Mouse (Mus musculus) MEL (cell line): ENCODE results near the gene Shroom1. TPM values are rescaled to one million over a fixed set of nuclear protein-coding genes. Genes with fewer than 3 reads are reported as not detected.

ENCODE experiments used
- DNase-seq: peaks from one replicate; pipeline ENCODE4 v3.0.0; 2011; ENCODE audit warnings: low read depth, low spot score
- H3K27ac ChIP-seq: 2 replicates; pipeline ENCODE4 v1.5.1; 2012; ENCODE audit warnings: low read depth, mild to moderate bottlenecking, control low read depth, low read length, moderate library complexity; ENCODE audit not compliant: control insufficient read depth
- H3K27me3 ChIP-seq, 2 experiments: fragments of 150-350 bp in 1 of 2; sonication (generic) in 1 of 2; 2 replicates each; pipeline ENCODE4 v1.6.1; 2012; ENCODE audit warnings: low read length in 2 of 2, mild to moderate bottlenecking in 2 of 2, improper control_type of control experiment in 1 of 2, moderate library complexity in 1 of 2; ENCODE audit not compliant: insufficient read depth in 2 of 2, control insufficient read depth in 1 of 2
- H3K36me3 ChIP-seq, 2 experiments: 2 replicates each; pipeline ENCODE4 v1.6.1; 2012 to 2014; ENCODE audit warnings: low read length in 2 of 2, improper control_type of control experiment in 1 of 2, inconsistent platforms in 1 of 2, mild to moderate bottlenecking in 1 of 2; ENCODE audit not compliant: insufficient read depth in 2 of 2, control insufficient read depth in 1 of 2
- H3K4me1 ChIP-seq, 2 experiments: fragments of 150-350 bp in 1 of 2; sonication (generic) in 1 of 2; 2 replicates each; pipeline ENCODE4 v1.6.1; 2012; ENCODE audit warnings: low read length in 2 of 2, improper control_type of control experiment in 1 of 2, mild to moderate bottlenecking in 1 of 2; ENCODE audit not compliant: insufficient read depth in 2 of 2, control insufficient read depth in 1 of 2
- H3K4me3 ChIP-seq, 2 experiments: fragments of 150-350 bp in 1 of 2; sonication (generic) in 1 of 2; 2 replicates each; pipeline ENCODE4 v1.5.1; 2012; ENCODE audit warnings: low read depth in 2 of 2, low read length in 2 of 2, mild to moderate bottlenecking in 2 of 2, moderate library complexity in 2 of 2, control low read depth in 1 of 2, improper control_type of control experiment in 1 of 2; ENCODE audit not compliant: control insufficient read depth in 1 of 2, insufficient read depth in 1 of 2
- H3K79me2 ChIP-seq: 2 replicates; pipeline ENCODE4 v1.6.1; 2012; ENCODE audit warnings: mild to moderate bottlenecking, low read length, moderate library complexity; ENCODE audit not compliant: control insufficient read depth, poor library complexity, insufficient read depth
- H3K9ac ChIP-seq: 2 replicates; pipeline ENCODE4 v1.6.1; 2012; ENCODE audit warnings: low read depth, mild to moderate bottlenecking, control low read depth, low read length, moderate library complexity; ENCODE audit not compliant: control insufficient read depth, poor library complexity, severe bottlenecking
- H3K9me3 ChIP-seq: fragments of 150-350 bp; sonication (generic); replicated peaks from 2 replicates; pipeline ENCODE4 v1.6.1; 2012; ENCODE audit warnings: mild to moderate bottlenecking, low read length, improper control_type of control experiment, moderate library complexity; ENCODE audit not compliant: insufficient read depth
- E2F4 ChIP-seq: IDR thresholded peaks from 2 replicates; pipeline ENCODE4 v1.6.1; 2011; ENCODE audit warnings: low read depth, low read length, improper control_type of control experiment, borderline replicate concordance
- ELF1 ChIP-seq: IDR thresholded peaks from 2 replicates; pipeline ENCODE4 v1.6.1; 2014; ENCODE audit warnings: low read depth, mild to moderate bottlenecking, inconsistent platforms, low read length, improper control_type of control experiment, moderate library complexity
- EP300 ChIP-seq, 2 experiments: IDR thresholded peaks; 2 replicates each; pipeline ENCODE4 v1.6.1; 2011; ENCODE audit warnings: improper control_type of control experiment in 2 of 2, low read length in 2 of 2, low read depth in 1 of 2, mild to moderate bottlenecking in 1 of 2
- GABPA ChIP-seq: IDR thresholded peaks from 2 replicates; pipeline ENCODE4 v1.6.1; 2012; ENCODE audit warnings: low read depth, mild to moderate bottlenecking, inconsistent platforms, low read length, improper control_type of control experiment, moderate library complexity
- KAT2A ChIP-seq: conservative IDR thresholded peaks from 2 replicates; pipeline ENCODE4 v1.6.1; 2012; ENCODE audit warnings: low read depth, low read length, improper control_type of control experiment, inconsistent platforms
- MAZ ChIP-seq: IDR thresholded peaks from 2 replicates; pipeline ENCODE4 v1.6.1; 2012; ENCODE audit warnings: low read depth, mild to moderate bottlenecking, inconsistent platforms, low read length, improper control_type of control experiment
- MEF2A ChIP-seq: IDR thresholded peaks from 2 replicates; pipeline ENCODE4 v1.6.1; 2014; ENCODE audit warnings: low read depth, mild to moderate bottlenecking, inconsistent platforms, low read length, improper control_type of control experiment; ENCODE audit not compliant: poor library complexity, insufficient replicate concordance, severe bottlenecking; ENCODE audit errors: extremely low read depth
- MXI1 ChIP-seq: IDR thresholded peaks from 2 replicates; pipeline ENCODE4 v1.6.1; 2011; ENCODE audit warnings: mild to moderate bottlenecking, low read depth, low read length, improper control_type of control experiment
- NRF1 ChIP-seq: IDR thresholded peaks from 2 replicates; pipeline ENCODE4 v1.6.1; 2014; ENCODE audit warnings: low read depth, mild to moderate bottlenecking, inconsistent platforms, low read length, improper control_type of control experiment, moderate library complexity; ENCODE audit not compliant: poor library complexity, insufficient read depth, severe bottlenecking
- POLR2A ChIP-seq, 2 experiments: IDR thresholded peaks; 2 replicates each; pipeline ENCODE4 v1.6.1; 2011 to 2012; ENCODE audit warnings: low read length in 2 of 2, mild to moderate bottlenecking in 2 of 2, control low read depth in 1 of 2, improper control_type of control experiment in 1 of 2, low read depth in 1 of 2, moderate library complexity in 1 of 2; ENCODE audit not compliant: control insufficient read depth in 1 of 2, insufficient read depth in 1 of 2, poor library complexity in 1 of 2
- POLR2AphosphoS2 ChIP-seq: IDR thresholded peaks from 2 replicates; pipeline ENCODE4 v1.6.1; 2011; ENCODE audit warnings: low read length, improper control_type of control experiment
- SMC3 ChIP-seq: IDR thresholded peaks from 2 replicates; pipeline ENCODE4 v1.6.1; 2011; ENCODE audit warnings: low read depth, low read length, improper control_type of control experiment
- TAL1 ChIP-seq: IDR thresholded peaks from 2 replicates; pipeline ENCODE4 v1.6.1; 2012; ENCODE audit warnings: mild to moderate bottlenecking, inconsistent platforms, low read length, moderate library complexity, mixed read lengths
- USF1 ChIP-seq: IDR thresholded peaks from 2 replicates; pipeline ENCODE4 v1.6.1; 2014; ENCODE audit warnings: low read depth, mild to moderate bottlenecking, inconsistent platforms, low read length, improper control_type of control experiment, moderate library complexity
- ZKSCAN1 ChIP-seq: IDR thresholded peaks from 2 replicates; pipeline ENCODE4 v1.6.1; 2012; ENCODE audit warnings: low read depth, mild to moderate bottlenecking, inconsistent platforms, low read length, improper control_type of control experiment, moderate library complexity
- ZNF384 ChIP-seq: IDR thresholded peaks from 2 replicates; pipeline ENCODE4 v1.6.1; 2012; ENCODE audit warnings: low read depth, mild to moderate bottlenecking, inconsistent platforms, low read length, improper control_type of control experiment
- polyA plus RNA-seq, 2 experiments: library from polyadenylated mRNA; stranded (reverse) in 1 of 2; unstranded in 1 of 2; fragments of >175 nt in 1 of 2; fragments of >200 nt in 1 of 2; gene quantifications; 2 replicates each; pipeline versions ENCODE4 v1.2.1 to v1.2.4; 2012; ENCODE audit warnings: low replicate concordance in 2 of 2, low read depth in 1 of 2; ENCODE audit not compliant: insufficient read length in 2 of 2, insufficient read depth in 1 of 2, missing spikeins in 1 of 2
- total RNA-seq: library from RNA; depleted of rRNA; stranded (reverse); fragments of 300-350 nt; gene quantifications from 2 replicates; pipeline ENCODE4 v1.2.3, GENCODE M21; 2012

Shroom1 gene
- total and polyA plus RNA-seq, 3 experiments = 0.19 TPM; not detected in 2

DNA sequence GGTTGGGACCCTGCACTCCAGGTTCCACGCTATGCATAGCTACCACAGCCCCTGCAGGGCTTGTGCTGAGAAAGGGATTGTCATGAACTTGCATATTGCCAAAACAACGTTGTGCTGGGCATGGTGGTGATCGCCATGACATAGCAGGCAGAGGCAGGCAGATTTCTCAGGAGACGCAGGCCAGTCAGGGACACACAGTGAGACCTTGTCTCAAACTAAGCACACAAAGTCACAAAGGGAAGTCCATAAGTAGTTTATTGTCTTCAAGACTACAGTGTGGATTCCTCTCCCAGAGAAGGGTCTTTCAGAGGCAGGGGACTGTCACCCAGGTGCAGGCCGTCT, 28.3 kb upstream of the Shroom1 start:
- peaks cover 8 to 28% of the 10 kb centered on the region in 2 experiments for H3K4me1 ChIP-seq
- H3K36me3 ChIP-seq = peaks cover 7 to 28% of the 10 kb centered on the region in 2 experiments
- no peak for TF ChIP-seq NRF1
- peak in 1 of 2 experiments; percentile 9; a peak in 1 of 4 replicates for TF ChIP-seq POLR2A (IDR thresholded peaks at IDR 0.05; ENCODE audit: control insufficient read depth in 1 of 2, insufficient read depth in 1 of 2, low read depth in 1 of 2, low read length in 2 of 2, poor library complexity in 1 of 2)
- no peak for TF ChIP-seq EP300 (IDR thresholded peaks at IDR 0.05; ENCODE audit: low read depth in 1 of 2, low read length in 2 of 2)

DNA sequence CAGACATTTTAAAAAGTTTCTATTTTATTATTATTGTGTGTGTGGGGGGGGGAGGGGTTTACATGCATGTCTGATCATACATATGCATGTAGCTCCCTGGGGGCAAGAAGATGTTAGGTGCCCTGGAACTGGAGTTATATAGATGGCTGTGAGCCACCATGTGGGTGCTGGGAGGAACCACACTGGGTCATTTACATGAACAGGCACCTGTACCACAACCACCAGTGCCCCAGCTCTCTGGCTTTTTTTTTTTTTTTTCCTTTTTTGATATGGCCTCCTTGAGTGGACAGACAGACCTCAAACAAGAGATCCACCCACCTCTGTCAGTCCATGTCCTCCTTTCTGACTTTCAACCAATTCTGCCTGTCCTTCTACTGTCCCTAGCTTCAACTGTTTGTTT, 27.8 kb upstream of the Shroom1 start:
- no peaks in the 10 kb centered on the region for H3K9me3 ChIP-seq
- H3K4me3 ChIP-seq = peak overlapping the region; percentile 89 to 94
- peak in 1 of 2 experiments; percentile 8; a peak in 1 of 4 replicates for TF ChIP-seq POLR2A (IDR thresholded peaks at IDR 0.05; ENCODE audit: control insufficient read depth in 1 of 2, insufficient read depth in 1 of 2, low read depth in 1 of 2, low read length in 2 of 2, poor library complexity in 1 of 2)
- TF ChIP-seq MAZ = no peak
- no peak for TF ChIP-seq MEF2A
- TF ChIP-seq GABPA = no peak
- no peak for TF ChIP-seq TAL1
- no peak for TF ChIP-seq EP300 (IDR thresholded peaks at IDR 0.05; ENCODE audit: low read depth in 1 of 2, low read length in 2 of 2)
- no peak for TF ChIP-seq ZKSCAN1
- no peak for TF ChIP-seq MXI1
- TF ChIP-seq KAT2A = no peak
- no peak for TF ChIP-seq E2F4
- peak; percentile 1; the same call in 1 of the 2 replicates for TF ChIP-seq SMC3
- TF ChIP-seq USF1 = no peak
- no peak for TF ChIP-seq POLR2AphosphoS2
- no peak for TF ChIP-seq ELF1
- peak; percentile 54 for TF ChIP-seq ZNF384
- H3K27ac ChIP-seq = peak overlapping the region; percentile 22
- peak; percentile 35 for DNase-seq
- no peaks in the 10 kb centered on the region for H3K27me3 ChIP-seq
- peak overlapping the region; percentile 95 for H3K9ac ChIP-seq
- peaks cover 14% of the 10 kb centered on the region for H3K79me2 ChIP-seq
- peaks cover 7 to 30% of the 10 kb centered on the region in 2 experiments for H3K36me3 ChIP-seq
- peaks cover 8 to 30% of the 10 kb centered on the region in 2 experiments for H3K4me1 ChIP-seq

More for the DNA sequence above, 28.3 kb upstream of the Shroom1 start:
- no peak overlapping the region for H3K9ac ChIP-seq
- no peaks in the 10 kb centered on the region for H3K9me3 ChIP-seq
- no peak overlapping the region for H3K4me3 ChIP-seq
- DNase-seq = no peak
- H3K27me3 ChIP-seq = no peaks in the 10 kb centered on the region
- H3K27ac ChIP-seq = no peak overlapping the region
- peaks cover 14% of the 10 kb centered on the region for H3K79me2 ChIP-seq
